8 mouse cellular contexts compared by ENCODE assay signal in genomic region chr8:105290554-105291314, GRCm38 (mm10). TPM values are rescaled to one million over a fixed set of nuclear protein-coding genes. Genes with fewer than 3 reads are reported as not detected.
DNase-seq lines count a peak whose midpoint lies in the region; ATAC-seq and TF ChIP-seq lines count a peak whose summit lies in the region.

No protein-coding gene starts in this region.

- peaks cover 20% of the 10 kb centered on the region for H3K4me1 ChIP-seq in liver, embryonic 11.5 days (replicated peaks; ENCODE audit: control insufficient read depth, insufficient read depth, low read length)

- peaks cover 14% of the 10 kb centered on the region for H3K27me3 ChIP-seq in liver, embryonic 11.5 days (replicated peaks; ENCODE audit: control insufficient read depth, insufficient read depth, low read length)
- no peaks in the 10 kb centered on the region for H3K27me3 ChIP-seq in myocyte (ENCODE audit: control insufficient read depth, insufficient read depth, insufficient read length)
- H3K27me3 ChIP-seq in splenic B cell, adult 2 months (ENCODE audit: control insufficient read depth, insufficient read depth, low read length, poor library complexity, severe bottlenecking), result no peaks in the 10 kb centered on the region

- WGBS in liver, embryonic 11.5 days, result 16% methylated on average over 31 of the region's 31 CpGs

- H3K4me2 ChIP-seq in liver, embryonic 11.5 days, result peak overlapping the region; percentile 91
- H3K4me2 ChIP-seq in myocyte (ENCODE audit: low read depth), result peak overlapping the region; percentile 93

- peaks cover 23% of the 10 kb centered on the region for H3K79me2 ChIP-seq in myocyte (ENCODE audit: control insufficient read depth, insufficient read depth)

- peak; percentile 52 for DNase-seq in 3134 (ENCODE audit: extremely low read depth, insufficient read length, low spot score)
- DNase-seq in adrenal gland, adult 18-20 months (ENCODE audit: low spot score in 2 of 2), result peak; percentile 89 to 93
- peak; percentile 85 for DNase-seq in embryo, embryonic 9.5 days (ENCODE audit: extremely low spot score)
- DNase-seq in heart, adult 9 months (ENCODE audit: low spot score in 2 of 2), result peak; percentile 65 to 82
- peak; percentile 81 to 92 for DNase-seq in kidney, adult 8-10 months
- DNase-seq in liver, embryonic 11.5 days (ENCODE audit: low spot score), result peak; percentile 85
- DNase-seq in splenic B cell, adult 2 months (ENCODE audit: low read depth, low spot score), result peak; percentile 94

- ATAC-seq in liver, embryonic 11.5 days (replicated peaks; ENCODE audit: low FRiP score), result 0 out of 2 replicates have a peak, but pooled peaks have one; percentile 13

- H3K4me3 ChIP-seq in liver, embryonic 11.5 days (ENCODE audit: low read depth, low read length), result peak overlapping the region; percentile 52
- peak overlapping the region; percentile 35 for H3K4me3 ChIP-seq in myocyte

- no peaks in the 10 kb centered on the region for H3K9me3 ChIP-seq in liver, embryonic 11.5 days (ENCODE audit: control insufficient read depth, low read length)

- H3K36me3 ChIP-seq in liver, embryonic 11.5 days (ENCODE audit: control insufficient read depth, insufficient read depth, low read length), result peaks cover 2% of the 10 kb centered on the region; the same call in 1 of the 2 replicates
- no peaks in the 10 kb centered on the region for H3K36me3 ChIP-seq in myocyte (ENCODE audit: control insufficient read depth, insufficient read depth)
- no peaks in the 10 kb centered on the region for H3K36me3 ChIP-seq in splenic B cell, adult 2 months (ENCODE audit: control insufficient read depth, insufficient read depth, low read length, poor library complexity, severe bottlenecking)

- H3K27ac ChIP-seq in liver, embryonic 11.5 days (ENCODE audit: low read depth, low read length), result no peak overlapping the region

- H3ac ChIP-seq in myocyte (ENCODE audit: control insufficient read depth, insufficient read length), result no peak overlapping the region

- no peak overlapping the region for H3K9ac ChIP-seq in liver, embryonic 11.5 days (ENCODE audit: low read depth, low read length)

- no peak for TF ChIP-seq POLR2A in myocyte (IDR thresholded peaks at IDR 0.05; ENCODE audit: insufficient read length, low read depth)

TF ChIP-seq in myocyte, 11 proteins besides CTCF, POLR2A, EP300 and RAD21:
- no peak for TF ChIP-seq MYOD1 (IDR thresholded peaks at IDR 0.05; ENCODE audit: control insufficient read depth in 1 of 3, insufficient read length in 2 of 3, low read depth in 2 of 3)
- TF ChIP-seq REST (IDR thresholded peaks at IDR 0.05; ENCODE audit: insufficient read depth, insufficient read length), result peak; percentile 95
- TF ChIP-seq MYOG (IDR thresholded peaks at IDR 0.05; ENCODE audit: control insufficient read depth in 1 of 3, insufficient read depth in 1 of 3, insufficient read length in 2 of 3, low read depth in 2 of 3), result no peak
- no peak for TF ChIP-seq POLR2AphosphoS2 (IDR thresholded peaks at IDR 0.05; ENCODE audit: insufficient read length, low read depth)
- TF ChIP-seq USF1 (IDR thresholded peaks at IDR 0.05; ENCODE audit: low read depth), result no peak

RNA-seq across cellular contexts. Expression of gene 4931428F04Rik, which starts 1.1 kb away (rescaled TPM):
- 1 to 10 TPM; 2.2 to 2.8 TPM for total RNA-seq in adrenal gland, adult 18-20 months (2021)
- 4.7 and 5.1 TPM in 2 replicates for polyA plus RNA-seq in liver, embryonic 11.5 days (2014; fragmentation: Nextera tagmentation; extraction: Ambion mirVana)
- 6.2 TPM for polyA plus RNA-seq in myocyte (2012; fragmentation: generic; extraction: Trizol)

RNA-seq across cellular contexts. Expression of gene Exoc3l, which starts 5.2 kb away (rescaled TPM):
- total RNA-seq in adrenal gland, adult 18-20 months (2021), result 10 to 100 TPM; 15.6 to 17.2 TPM
- polyA plus RNA-seq in liver, embryonic 11.5 days (2014; fragmentation: Nextera tagmentation; extraction: Ambion mirVana), result 13.7 and 19.6 TPM in 2 replicates
- 23.4 TPM for polyA plus RNA-seq in myocyte (2012; fragmentation: generic; extraction: Trizol)

RNA-seq across cellular contexts. Expression of gene E2f4, which starts 6.7 kb away (rescaled TPM):
- total RNA-seq in adrenal gland, adult 18-20 months (2021), result 10 to 100 TPM; 43.2 to 44.9 TPM
- polyA plus RNA-seq in liver, embryonic 11.5 days (2014; fragmentation: Nextera tagmentation; extraction: Ambion mirVana), result 266 and 301 TPM in 2 replicates
- polyA plus RNA-seq in myocyte (2012; fragmentation: generic; extraction: Trizol), result 59.7 TPM

RNA-seq across cellular contexts. Expression of gene Elmo3, which starts 14.7 kb away (rescaled TPM):
- 1 to 10 TPM; 4.5 to 6.9 TPM for total RNA-seq in adrenal gland, adult 18-20 months (2021)
- polyA plus RNA-seq in liver, embryonic 11.5 days (2014; fragmentation: Nextera tagmentation; extraction: Ambion mirVana), result 2.6 and 3.0 TPM in 2 replicates
- polyA plus RNA-seq in myocyte (2012; fragmentation: generic; extraction: Trizol), result 0.92 TPM

RNA-seq across cellular contexts. Expression of gene Nol3, which starts 14.8 kb away (rescaled TPM):
- total RNA-seq in adrenal gland, adult 18-20 months (2021), result 10 to 100 TPM in 1 of 2 experiments, 1 to 10 TPM in 1; 6.7 to 20.3 TPM
- 0.14 and 0.51 TPM in 2 replicates for polyA plus RNA-seq in liver, embryonic 11.5 days (2014; fragmentation: Nextera tagmentation; extraction: Ambion mirVana)
- 23.2 TPM for polyA plus RNA-seq in myocyte (2012; fragmentation: generic; extraction: Trizol)
